Mouse (Mus musculus) heart, adult 11 months (tissue): ENCODE measurements around the gene Kirrel3.

Experiments
- DNase-seq: peaks from one replicate; pipeline ENCODE4 v3.0.0; 2022

Kirrel3 gene

GRCm38 (mm10) chr9:34993467-34994211 is 507.9 kb downstream of the Kirrel3 start:
- peak; percentile 99 for DNase-seq

DNA sequence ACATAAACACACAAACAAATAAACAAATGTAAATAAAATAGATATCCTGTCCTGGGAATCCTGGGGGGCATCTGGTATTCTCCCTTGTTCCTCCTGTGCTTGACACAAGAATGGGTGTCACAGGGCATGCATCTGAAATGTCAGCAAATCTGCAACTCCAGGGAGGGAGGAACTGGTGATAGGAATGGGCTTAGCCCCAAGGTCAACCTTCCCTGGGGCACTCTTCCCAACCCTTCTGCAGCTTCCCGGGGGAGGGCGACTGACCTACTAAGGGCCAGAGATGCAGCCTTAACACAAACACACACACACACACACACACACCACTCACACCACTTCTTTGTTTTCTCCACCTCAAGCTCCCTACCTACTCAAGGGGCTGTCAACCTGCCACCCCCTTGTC is 509.4 kb downstream of the Kirrel3 start:
- peak; percentile 90 for DNase-seq

DNA sequence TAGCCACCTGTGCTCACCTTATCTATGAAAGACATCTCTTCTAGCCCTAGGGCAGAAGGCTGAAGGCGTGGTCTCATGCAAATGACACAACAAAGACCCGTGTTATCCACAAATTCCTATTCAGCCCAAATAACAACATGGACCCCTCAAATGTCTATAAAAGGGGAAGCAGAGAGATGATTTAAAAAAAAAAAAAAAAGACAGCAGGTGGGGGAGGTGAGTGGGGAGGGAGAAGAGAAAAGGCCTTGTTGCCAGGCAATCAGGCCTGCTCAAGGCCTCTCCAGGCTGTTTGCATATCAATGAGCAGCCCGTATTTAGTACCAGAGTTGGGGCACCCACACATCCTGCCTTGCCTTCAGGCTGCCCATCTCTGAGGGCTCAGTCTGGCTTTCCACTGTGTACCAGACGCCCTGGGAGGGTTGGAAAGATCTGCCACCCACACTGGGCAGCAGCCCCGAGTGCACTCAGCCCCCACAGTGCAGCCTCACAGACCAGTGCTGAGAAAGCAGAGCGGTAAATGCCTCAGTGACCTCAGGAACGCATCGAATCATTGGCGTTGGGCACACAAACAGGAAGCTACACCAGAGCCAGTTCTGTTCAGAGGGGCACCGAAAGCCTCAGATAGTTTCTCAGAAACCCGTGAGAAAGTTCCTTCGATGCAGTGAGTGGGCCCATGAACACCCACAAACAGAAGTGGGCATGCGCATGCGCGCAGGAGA is 510.1 kb downstream of the Kirrel3 start:
- peak; percentile 83 for DNase-seq

- DNase-seq: peak; percentile 93
These were observed 512.5 kb downstream of the Kirrel3 start for GRCm38 (mm10) chr9:34997880-34998865.

GRCm38 (mm10) chr9:35004113-35004512 is 518.4 kb downstream of the Kirrel3 start:
- DNase-seq: no peak

DNA sequence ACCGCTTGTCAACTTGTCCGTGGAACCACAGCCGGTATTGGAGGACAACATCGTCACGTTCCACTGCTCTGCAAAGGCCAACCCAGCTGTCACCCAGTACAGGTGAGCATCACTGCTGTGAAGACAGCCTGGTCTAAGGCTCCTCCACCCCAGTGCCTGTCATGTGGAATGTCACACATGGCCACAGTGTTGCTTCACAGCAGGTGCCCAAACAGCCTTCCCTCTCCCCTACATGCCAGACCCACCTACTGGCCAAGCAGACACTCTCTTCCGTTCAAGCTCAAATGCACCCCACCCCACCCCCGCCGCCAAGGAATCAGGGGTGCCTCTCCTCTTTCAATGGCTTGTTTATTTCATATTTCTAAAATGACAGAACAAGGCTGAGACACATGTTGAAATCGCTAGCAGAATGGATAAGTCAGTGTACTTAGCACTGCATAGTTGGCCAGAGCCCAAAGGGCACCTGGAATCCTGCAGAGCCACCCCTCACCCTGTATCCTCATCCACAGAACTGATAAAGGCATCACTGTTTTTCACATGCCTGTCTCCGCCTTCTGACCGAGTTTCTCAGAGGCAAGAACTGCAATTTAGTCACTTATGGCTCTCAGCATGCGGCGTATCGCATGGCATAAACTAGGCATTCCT is 522.1 kb downstream of the Kirrel3 start:
- DNase-seq: no peak

GRCm38 (mm10) chr9:35016762-35017161 is 531.1 kb downstream of the Kirrel3 start:
- DNase-seq: peak; percentile 94

- peak; percentile 86 for DNase-seq
These were observed 531.9 kb downstream of the Kirrel3 start for GRCm38 (mm10) chr9:35017563-35017962.

DNA sequence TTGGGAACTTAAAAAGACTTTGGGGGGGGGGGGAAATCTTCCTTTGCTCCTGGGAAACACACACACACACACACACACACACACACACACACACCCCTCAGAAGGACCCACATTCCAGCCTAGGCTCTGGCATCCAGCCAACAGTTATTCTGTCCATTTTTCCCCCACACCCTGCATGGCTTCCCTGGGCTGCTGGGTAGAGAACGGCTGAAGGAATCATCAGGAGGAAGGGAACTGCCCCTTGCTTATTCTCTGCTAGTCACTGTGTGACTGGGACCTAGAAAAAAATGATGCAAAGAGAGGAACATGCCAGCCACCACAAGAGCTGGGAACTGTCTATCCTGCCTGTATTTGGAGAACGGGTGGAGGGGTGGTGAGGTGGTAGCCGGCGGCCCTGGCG is 532.4 kb downstream of the Kirrel3 start:
- no peak for DNase-seq

GRCm38 (mm10) chr9:35019372-35019771 is 533.7 kb downstream of the Kirrel3 start:
- no peak for DNase-seq

DNA sequence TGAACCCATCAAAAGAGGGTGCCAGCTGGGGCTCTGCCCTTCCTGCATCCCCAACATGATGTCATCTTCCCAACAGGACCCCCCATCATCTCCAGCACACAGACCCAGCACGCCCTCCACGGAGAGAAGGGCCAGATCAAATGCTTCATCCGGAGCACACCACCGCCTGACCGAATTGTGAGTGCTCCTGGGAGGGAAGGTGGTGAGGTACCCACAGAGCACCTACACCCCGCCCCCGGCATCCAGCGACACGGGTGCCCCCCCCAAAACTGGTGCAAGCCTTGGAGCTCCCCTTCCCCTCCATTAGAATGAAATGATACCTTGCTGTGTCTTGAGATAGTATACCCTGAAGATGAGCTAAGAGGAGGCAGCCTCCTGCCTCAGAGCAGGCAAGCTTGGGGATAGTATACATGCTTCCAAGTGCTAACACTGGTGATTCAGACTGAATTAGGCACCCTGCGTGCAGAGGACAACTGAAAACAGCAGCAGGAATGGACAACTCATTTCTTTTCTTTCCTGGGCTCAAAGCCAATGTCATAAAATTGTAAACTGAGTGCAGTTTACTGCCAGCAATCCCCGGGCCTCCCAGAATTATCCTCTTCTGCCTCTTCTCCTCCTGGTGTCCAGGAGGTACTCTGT is 534.4 kb downstream of the Kirrel3 start:
- peak; percentile 91 for DNase-seq

DNA sequence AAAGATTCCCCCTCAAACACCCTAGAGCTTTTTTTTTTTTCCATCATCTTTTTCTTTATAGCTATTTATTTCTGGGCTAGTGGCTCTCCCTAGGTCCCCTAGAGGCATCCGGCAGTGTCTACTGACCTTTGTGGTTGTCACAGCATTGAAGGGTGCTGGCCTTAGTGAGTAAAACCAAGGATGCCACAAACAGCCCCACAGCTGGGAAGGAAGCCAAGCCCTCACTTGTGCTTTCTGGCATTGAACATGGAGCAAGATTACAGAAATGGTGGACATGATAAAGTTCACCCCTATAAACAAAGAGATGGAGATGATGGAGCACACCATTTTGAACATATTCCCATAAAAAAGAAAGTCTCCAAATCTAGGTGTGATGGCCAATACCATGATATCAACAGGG is 536.0 kb downstream of the Kirrel3 start:
- no peak for DNase-seq

GRCm38 (mm10) chr9:35024591-35025496 is 539.1 kb downstream of the Kirrel3 start:
- peak; percentile 93 for DNase-seq

DNA sequence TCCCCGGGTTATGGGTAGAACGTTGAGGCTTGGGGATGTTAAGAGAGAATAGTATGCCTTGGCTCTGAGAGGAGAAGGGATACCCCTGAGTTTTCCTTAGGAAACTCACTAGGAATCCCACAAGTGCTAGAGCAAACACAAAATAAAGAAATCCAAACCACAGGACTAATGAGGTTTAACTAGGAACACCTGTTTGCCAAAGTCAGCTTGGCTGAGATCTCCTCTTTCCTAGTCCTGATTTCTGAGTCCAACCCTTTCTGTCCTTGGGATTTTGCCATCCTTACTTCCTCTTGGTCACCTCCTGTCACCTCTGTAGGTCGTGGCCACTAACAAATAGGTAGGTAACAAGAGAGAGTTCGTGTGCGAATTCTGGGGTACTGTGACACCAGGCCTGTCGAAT is 540.6 kb downstream of the Kirrel3 start:
- peak; percentile 88 for DNase-seq

DNA sequence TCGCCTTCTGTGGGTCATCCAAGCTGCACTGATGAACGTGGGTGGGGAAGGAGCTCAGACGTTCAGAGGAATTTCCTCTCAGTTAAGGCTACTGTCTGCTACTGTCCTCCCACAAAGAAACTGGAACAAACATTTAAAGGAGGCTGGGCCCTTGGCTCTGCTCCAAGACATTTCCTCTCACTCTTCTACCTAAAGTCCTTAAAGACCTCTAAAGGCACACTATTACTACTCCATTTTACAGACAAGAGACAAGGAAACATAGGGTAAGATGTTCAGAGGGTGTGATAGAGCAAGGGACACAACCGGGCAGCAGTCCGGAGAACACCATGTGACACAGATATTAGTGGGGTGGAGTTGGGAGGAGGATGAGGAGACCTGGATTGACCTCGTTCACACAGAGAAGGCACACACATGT is 541.2 kb downstream of the Kirrel3 start:
- peak; percentile 92 for DNase-seq

- DNase-seq: peak; percentile 88
These were observed 541.8 kb downstream of the Kirrel3 start for GRCm38 (mm10) chr9:35027382-35027997.

DNA sequence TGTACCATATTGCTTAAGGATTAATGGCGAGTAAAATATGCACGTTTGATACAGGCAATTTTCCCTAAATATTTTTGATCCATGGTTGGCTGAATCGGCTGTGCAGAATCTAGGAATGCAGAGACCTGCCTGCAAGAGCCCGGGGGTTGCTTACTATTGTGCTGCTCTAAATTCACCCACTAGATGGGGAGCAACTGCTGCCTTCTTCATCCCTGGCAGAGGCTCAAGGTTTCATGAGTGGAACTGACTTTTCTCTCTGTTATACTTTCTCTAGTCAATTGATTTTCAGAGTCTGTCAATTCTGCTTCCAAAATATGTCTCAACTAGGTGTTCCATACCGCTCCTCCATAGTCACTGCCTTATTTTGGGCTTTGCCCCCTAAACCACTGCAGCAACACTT is 545.1 kb downstream of the Kirrel3 start:
- no peak for DNase-seq

GRCm38 (mm10) chr9:35032457-35032856 is 546.8 kb downstream of the Kirrel3 start:
- peak; percentile 91 for DNase-seq

- DNase-seq: no peak
These were observed 549.4 kb downstream of the Kirrel3 start for GRCm38 (mm10) chr9:35035074-35035473.

GRCm38 (mm10) chr9:35038922-35039586 is 553.4 kb downstream of the Kirrel3 start:
- peak; percentile 98 for DNase-seq
